Mouse (Mus musculus) v-Abl transformed pro-B cells (cell line): ENCODE measurements around the gene Gm49661.

Source experiments
- in situ Hi-C, 2 experiments: fragments of 400-800 bp; cut with MboI; formaldehyde crosslinking; loops; one replicate each; pipeline ENCODE4 v1.15.1; 2025; ENCODE audit not compliant: unreplicated experiment in 2 of 2

The Gm49661 gene

DNA sequence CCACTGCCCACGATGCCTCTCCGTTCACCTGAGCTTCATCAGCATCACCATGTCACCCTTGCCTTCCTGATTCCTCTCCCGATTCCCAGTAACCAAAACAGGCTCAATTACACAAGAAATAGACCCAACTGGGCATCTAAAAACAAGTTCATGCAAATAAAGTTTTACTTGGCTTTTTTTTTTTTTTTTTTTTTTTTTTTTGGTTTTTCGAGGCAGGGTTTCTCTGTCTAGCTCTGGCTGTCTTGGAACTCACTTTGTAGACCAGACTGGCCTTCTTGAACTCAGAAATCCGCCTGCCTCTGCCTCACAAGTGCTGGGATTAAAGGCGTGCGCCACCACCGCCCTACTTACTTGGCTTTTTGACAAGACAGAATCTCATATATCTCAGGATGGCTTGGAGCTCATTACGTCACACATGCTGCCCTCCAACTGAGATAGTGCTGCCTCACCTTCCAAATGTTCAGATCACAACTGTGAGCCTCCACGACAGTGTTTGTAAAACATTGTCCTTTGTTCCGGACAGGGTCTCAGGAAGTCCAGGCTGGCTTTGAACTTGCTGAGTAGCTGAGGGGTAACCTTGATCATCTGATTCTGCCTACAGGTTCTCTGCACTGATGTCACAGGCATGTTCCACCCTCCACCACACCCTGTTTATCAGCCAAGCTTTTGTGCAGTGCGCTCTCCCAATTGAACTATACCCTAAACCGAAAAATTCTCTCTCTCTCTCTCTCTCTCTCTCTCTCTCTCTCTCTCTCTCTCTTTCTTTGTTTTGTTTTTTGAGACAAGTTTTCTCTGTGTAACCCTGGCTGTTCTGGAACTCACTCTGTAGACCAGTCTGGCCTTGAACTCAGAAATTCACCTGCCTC, 31.4 kb downstream of the Gm49661 start:
- in situ Hi-C loops, result loop anchor here in 1 of 2 experiments (25.0 kb wide), 1 partner anchor 576 kb away; no protein-coding TSS in a partner anchor

DNA sequence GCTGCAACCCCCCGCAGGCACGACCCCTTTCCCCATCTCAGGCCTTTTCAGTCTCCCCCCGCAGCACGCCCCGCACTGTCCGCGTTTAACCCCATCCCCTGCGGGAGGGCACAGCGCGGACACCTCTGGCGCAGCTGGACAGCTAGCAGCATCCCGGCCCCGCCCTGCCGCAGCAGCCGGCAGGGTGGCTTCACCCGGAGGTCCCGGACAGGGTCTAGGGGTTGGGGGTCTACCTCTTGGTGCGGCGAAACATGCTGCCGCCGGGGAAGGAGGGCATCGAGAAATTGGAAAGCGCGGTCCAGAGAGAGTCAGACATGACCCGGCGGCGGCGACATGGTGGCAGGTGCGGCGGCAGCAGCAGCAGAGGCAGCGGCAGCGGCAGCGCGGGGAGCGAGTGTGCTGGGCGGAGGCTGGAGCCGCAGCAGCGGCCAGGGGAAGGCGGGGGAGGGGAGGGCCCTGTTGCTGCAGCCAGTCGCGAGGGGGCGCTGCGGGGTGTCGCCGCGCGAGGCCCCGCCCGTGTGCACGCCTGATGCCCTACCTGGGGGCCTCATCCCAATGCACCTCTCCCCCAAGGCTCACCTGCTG, 32.2 kb downstream of the Gm49661 start, which contains the start of gene Mast1:
Mast1 (minus strand) TSS at position 398 of the 585 bp plus-strand sequence.
- in situ Hi-C loops, result loop anchor here in 1 of 2 experiments (25.0 kb wide), 1 partner anchor 575 kb away; no protein-coding TSS in a partner anchor

DNA sequence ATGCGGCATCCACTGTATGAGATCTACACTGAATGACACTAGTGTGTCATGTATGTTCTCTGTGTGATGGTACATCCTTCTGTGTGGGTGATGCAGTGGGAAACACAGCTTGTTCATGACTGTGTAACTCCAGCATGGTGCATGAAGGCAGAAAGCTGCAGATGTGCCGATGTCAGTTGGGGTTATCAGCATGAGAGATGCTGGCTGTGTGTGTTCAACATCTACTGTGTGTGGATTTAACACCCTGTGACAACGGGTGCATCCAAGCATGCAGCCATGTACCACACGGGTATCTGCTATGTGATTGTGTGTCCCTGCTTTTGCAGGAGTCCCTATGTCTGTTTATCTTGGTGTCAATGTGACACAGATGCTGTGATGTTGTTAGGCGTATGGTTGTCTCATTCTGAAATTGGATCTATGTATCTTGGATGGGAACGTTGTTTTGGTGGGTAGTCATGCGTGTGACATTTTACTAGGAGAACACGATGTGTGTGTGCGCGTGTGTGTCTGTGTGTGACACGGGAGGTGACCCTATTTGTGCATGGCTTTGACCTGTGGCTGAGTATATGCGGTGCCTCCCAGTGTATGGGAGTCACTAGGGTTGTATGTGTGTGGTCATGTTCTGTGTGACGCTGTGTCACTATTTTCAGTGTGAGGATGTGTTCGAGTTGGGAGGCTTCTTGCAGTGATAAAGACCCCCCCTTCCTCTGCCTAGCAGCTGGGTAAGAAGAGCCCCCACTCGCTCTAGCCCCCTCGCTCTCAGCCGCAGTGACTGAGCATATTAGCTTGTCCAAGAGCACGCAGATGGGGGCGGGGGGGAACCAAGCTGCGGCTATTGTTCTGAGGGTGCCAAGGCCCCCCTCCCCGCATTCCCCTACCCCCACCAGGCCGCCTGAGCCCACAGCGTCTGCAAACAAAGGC, 32.9 kb downstream of the Gm49661 start:
- in situ Hi-C loops, result loop anchor here in 1 of 2 experiments (25.0 kb wide), 1 partner anchor 574 kb away; no protein-coding TSS in a partner anchor

- in situ Hi-C loops, result loop anchor here in 1 of 2 experiments (25.0 kb wide), 1 partner anchor 573 kb away; no protein-coding TSS in a partner anchor
Measured at GRCm38 (mm10) chr8:84935489-84935888, 33.7 kb downstream of the Gm49661 start.

- in situ Hi-C loops, result loop anchor here in 1 of 2 experiments (25.0 kb wide), 1 partner anchor 573 kb away; no protein-coding TSS in a partner anchor
Measured at GRCm38 (mm10) chr8:84934860-84935259, 34.4 kb downstream of the Gm49661 start.

- in situ Hi-C loops, result loop anchor here in 1 of 2 experiments (25.0 kb wide), 1 partner anchor 572 kb away; no protein-coding TSS in a partner anchor
Measured at GRCm38 (mm10) chr8:84933767-84934559, 35.3 kb downstream of the Gm49661 start.

- in situ Hi-C loops, result loop anchor here in 1 of 2 experiments (25.0 kb wide), 1 partner anchor 568 kb away; no protein-coding TSS in a partner anchor
Measured at GRCm38 (mm10) chr8:84930582-84930981, 38.7 kb downstream of the Gm49661 start.

- in situ Hi-C loops, result loop anchor here in 1 of 2 experiments (5.0 to 25.0 kb wide), 3 partner anchors 34 to 566 kb away; no protein-coding TSS in a partner anchor
Measured at GRCm38 (mm10) chr8:84928456-84929306, 40.6 kb downstream of the Gm49661 start.

GRCm38 (mm10) chr8:84927513-84927912, 41.7 kb downstream of the Gm49661 start:
- in situ Hi-C loops, result loop anchor here in 1 of 2 experiments (5.0 to 25.0 kb wide), 3 partner anchors 35 to 565 kb away; no protein-coding TSS in a partner anchor

DNA sequence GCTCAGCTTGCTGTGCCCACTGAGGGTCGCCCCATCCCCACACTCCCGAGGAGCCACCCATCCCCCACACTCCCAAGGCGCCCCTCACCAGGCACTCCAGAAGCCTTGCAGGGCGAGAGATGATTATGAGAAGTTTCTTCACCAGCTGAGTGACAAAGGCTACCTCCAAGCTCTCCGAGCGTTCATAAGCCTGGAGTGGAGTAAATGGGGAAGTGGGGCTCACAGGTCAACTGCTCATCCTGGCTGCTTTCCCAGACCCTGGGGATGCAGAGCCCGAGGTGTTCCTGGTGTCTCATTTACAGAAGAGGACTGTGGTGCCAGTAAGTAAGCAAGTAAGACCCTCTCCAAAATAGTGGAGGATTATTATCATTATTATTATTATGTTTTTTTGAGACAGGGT, 43.7 kb downstream of the Gm49661 start:
- in situ Hi-C loops, result loop anchor here in 1 of 2 experiments (5.0 to 25.0 kb wide), 3 partner anchors 37 to 563 kb away; no protein-coding TSS in a partner anchor

- in situ Hi-C loops, result no loop called here
Measured at GRCm38 (mm10) chr8:84921596-84921995, 47.6 kb downstream of the Gm49661 start.

GRCm38 (mm10) chr8:84918646-84919045, 50.6 kb downstream of the Gm49661 start:
- in situ Hi-C loops, result no loop called here

DNA sequence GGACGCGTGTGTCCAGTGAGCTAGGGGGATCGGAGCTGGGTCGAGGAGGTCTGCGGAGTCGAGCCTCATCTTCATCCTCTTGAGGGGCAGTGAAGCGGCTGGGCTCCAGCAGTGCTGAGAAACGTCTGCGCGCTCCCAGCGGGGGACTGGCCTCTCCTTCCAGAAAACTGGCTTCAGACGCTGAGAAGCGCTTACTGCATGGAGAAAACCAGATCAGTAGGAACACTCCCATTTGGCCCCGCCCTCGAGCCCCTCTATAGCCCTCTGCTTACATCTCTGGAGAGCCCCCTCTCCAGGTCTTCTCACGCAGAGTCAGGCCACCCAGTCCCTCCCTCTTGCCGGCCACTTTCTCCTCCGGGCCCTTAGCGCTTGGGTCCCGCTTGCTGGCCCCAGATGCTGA, 51.5 kb downstream of the Gm49661 start:
- in situ Hi-C loops, result no loop called here
